ENCODE assay signal across 23 mouse cellular contexts in the genomic region with DNA sequence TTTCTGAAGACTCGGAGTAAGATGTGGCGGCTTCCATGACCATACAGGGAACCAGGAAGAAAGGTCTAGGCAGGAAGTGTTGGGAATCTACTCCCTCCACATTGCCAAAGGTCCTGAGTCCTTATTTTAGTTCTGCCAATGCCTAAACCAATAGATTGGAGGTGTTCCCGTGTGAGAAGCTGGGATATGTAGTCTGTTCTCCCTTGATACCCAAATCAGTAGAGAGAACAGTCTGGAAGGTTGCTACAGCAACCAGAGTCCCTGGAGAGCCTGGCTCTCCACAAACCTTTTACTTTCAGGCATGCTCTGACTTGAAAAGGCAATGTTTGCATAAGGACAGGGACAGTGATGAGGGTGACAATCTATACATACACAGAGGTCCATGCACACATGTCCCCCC. TPM values are rescaled to one million over a fixed set of nuclear protein-coding genes. Genes with fewer than 3 reads are reported as not detected.
DNase-seq lines count a peak whose midpoint lies in the region; ATAC-seq and TF ChIP-seq lines count a peak whose summit lies in the region.
"Had no signal": no experiment of that assay in that cellular context is flagged by ENCODE, and none has a peak within 500 bp of the region (broad histone marks: within the 10 kb centered on the region; RNA-seq: fewer than 3 reads in every experiment).

No protein-coding gene starts in this region.

- no peak overlapping the region for H3K4me3 ChIP-seq in hindbrain, embryonic 13.5 days
- no peak overlapping the region for H3K4me3 ChIP-seq in hindbrain, embryonic 11.5 days (ENCODE audit: low read depth, low read length)
- no peak overlapping the region for H3K4me3 ChIP-seq in midbrain, embryonic 14.5 days (replicated peaks; ENCODE audit: low read depth, low read length)
- no peak overlapping the region for H3K4me3 ChIP-seq in midbrain, embryonic 10.5 days
- H3K4me3 ChIP-seq in hindbrain, embryonic 16.5 days (ENCODE audit: low read length) = peak overlapping the region; percentile 9; the same call in 1 of the 2 replicates
- no peak overlapping the region for H3K4me3 ChIP-seq in neural tube, embryonic 14.5 days (ENCODE audit: low read depth, low read length)
- no peak overlapping the region for H3K4me3 ChIP-seq in gastrocnemius, adult 2 months
- H3K4me3 ChIP-seq: intestine, embryonic 15.5 days; limb, embryonic 10.5 days; liver, embryonic 15.5 days; myocyte had no signal

- peak overlapping the region; percentile 34 for H3K4me2 ChIP-seq in hindbrain, embryonic 13.5 days
- no peak overlapping the region for H3K4me2 ChIP-seq in hindbrain, embryonic 11.5 days (replicated peaks; ENCODE audit: low read depth, low read length)
- H3K4me2 ChIP-seq in midbrain, embryonic 14.5 days (ENCODE audit: low read length) = 0 out of 2 replicates have a peak overlapping the region, but pooled peaks have one; percentile 10
- H3K4me2 ChIP-seq in hindbrain, embryonic 16.5 days (ENCODE audit: low read length) = peak overlapping the region; percentile 48
- peak overlapping the region; percentile 25; the same call in 1 of the 2 replicates for H3K4me2 ChIP-seq in neural tube, embryonic 14.5 days (ENCODE audit: low read depth, low read length)
- H3K4me2 ChIP-seq: intestine, embryonic 15.5 days; liver, embryonic 15.5 days had no signal

- H3K36me3 ChIP-seq in hindbrain, embryonic 13.5 days = no peaks in the 10 kb centered on the region
- H3K36me3 ChIP-seq in hindbrain, embryonic 11.5 days (ENCODE audit: control insufficient read depth, insufficient read depth, low read length) = no peaks in the 10 kb centered on the region
- no peaks in the 10 kb centered on the region for H3K36me3 ChIP-seq in midbrain, embryonic 14.5 days (ENCODE audit: control insufficient read depth, insufficient read depth, low read length)
- H3K36me3 ChIP-seq in midbrain, embryonic 10.5 days = no peaks in the 10 kb centered on the region
- peaks cover 9% of the 10 kb centered on the region; the same call in 1 of the 2 replicates for H3K36me3 ChIP-seq in hindbrain, embryonic 16.5 days (ENCODE audit: control insufficient read depth, insufficient read depth, low read length)
- H3K36me3 ChIP-seq in neural tube, embryonic 14.5 days (ENCODE audit: control insufficient read depth, insufficient read depth, low read length) = no peaks in the 10 kb centered on the region
- H3K36me3 ChIP-seq: intestine, embryonic 15.5 days; liver, embryonic 15.5 days had no signal

- H3K9me3 ChIP-seq in hindbrain, embryonic 13.5 days = no peaks in the 10 kb centered on the region
- H3K9me3 ChIP-seq in hindbrain, embryonic 11.5 days (ENCODE audit: control insufficient read depth, low read length) = no peaks in the 10 kb centered on the region
- no peaks in the 10 kb centered on the region for H3K9me3 ChIP-seq in midbrain, embryonic 14.5 days (ENCODE audit: control insufficient read depth, low read length)
- no peaks in the 10 kb centered on the region for H3K9me3 ChIP-seq in midbrain, embryonic 10.5 days (replicated peaks)
- H3K9me3 ChIP-seq in hindbrain, embryonic 16.5 days (ENCODE audit: control insufficient read depth, low read length) = peaks cover 5% of the 10 kb centered on the region; the same call in 1 of the 2 replicates
- no peaks in the 10 kb centered on the region for H3K9me3 ChIP-seq in neural tube, embryonic 14.5 days (ENCODE audit: control insufficient read depth, low read length)
- H3K9me3 ChIP-seq: intestine, embryonic 15.5 days; limb, embryonic 10.5 days; liver, embryonic 15.5 days had no signal

- H3K9ac ChIP-seq in hindbrain, embryonic 13.5 days = no peak overlapping the region
- H3K9ac ChIP-seq in hindbrain, embryonic 11.5 days (ENCODE audit: low read depth, low read length) = no peak overlapping the region
- no peak overlapping the region for H3K9ac ChIP-seq in midbrain, embryonic 14.5 days (replicated peaks; ENCODE audit: low read length)
- no peak overlapping the region for H3K9ac ChIP-seq in hindbrain, embryonic 16.5 days (ENCODE audit: low read depth, low read length)
- no peak overlapping the region for H3K9ac ChIP-seq in neural tube, embryonic 14.5 days (replicated peaks; ENCODE audit: low read depth, low read length)
- H3K9ac ChIP-seq: intestine, embryonic 15.5 days; liver, embryonic 15.5 days had no signal

- TF ChIP-seq CTCF in gastrocnemius, adult 2 months (IDR thresholded peaks at IDR 0.05) = no peak

- 69% methylated on average over 3 of the region's 3 CpGs for WGBS in hindbrain, embryonic 13.5 days
- 76% methylated on average over 3 of the region's 3 CpGs for WGBS in hindbrain, embryonic 11.5 days
- WGBS in midbrain, embryonic 14.5 days = 73% methylated on average over 3 of the region's 3 CpGs
- 79% methylated on average over 3 of the region's 3 CpGs for WGBS in midbrain, embryonic 10.5 days
- WGBS in hindbrain, embryonic 16.5 days = 68% methylated on average over 3 of the region's 3 CpGs
- WGBS in neural tube, embryonic 14.5 days = 74% methylated on average over 3 of the region's 3 CpGs

- H3K27me3 ChIP-seq in hindbrain, embryonic 13.5 days = peaks cover 37% of the 10 kb centered on the region
- peaks cover 14% of the 10 kb centered on the region for H3K27me3 ChIP-seq in hindbrain, embryonic 11.5 days (ENCODE audit: control insufficient read depth, insufficient read depth, low read length)
- H3K27me3 ChIP-seq in midbrain, embryonic 14.5 days (ENCODE audit: control insufficient read depth, insufficient read depth, low read length) = 0 out of 2 replicates have a peak, but pooled peaks cover 4% of the 10 kb centered on the region
- H3K27me3 ChIP-seq in midbrain, embryonic 10.5 days (ENCODE audit: low read depth, poor library complexity, severe bottlenecking) = peaks cover 46% of the 10 kb centered on the region
- peaks cover 6% of the 10 kb centered on the region for H3K27me3 ChIP-seq in hindbrain, embryonic 16.5 days (replicated peaks; ENCODE audit: control insufficient read depth, insufficient read depth, low read length)
- no peaks in the 10 kb centered on the region for H3K27me3 ChIP-seq in neural tube, embryonic 14.5 days (ENCODE audit: control insufficient read depth, insufficient read depth, low read length)

- no peak for DNase-seq in hindbrain, embryonic 11.5 days (ENCODE audit: low spot score)
- no peak for DNase-seq in midbrain, embryonic 14.5 days
- no peak for DNase-seq in midbrain, embryonic 10.5 days (ENCODE audit: low spot score)
- DNase-seq in gastrocnemius, adult 2 months = no peak
- DNase-seq: adrenal gland, adult 2 months; cerebellum, adult 11-12 months; cerebellum, postnatal 10 days; heart, postnatal 4 days; kidney, adult 9 months; kidney, postnatal 25 days; liver; lung, postnatal 4 days; thymus, adult 2 months; thymus, postnatal 4 days had no signal

- intact Hi-C loops in gastrocnemius, adult 2 months (cut with DNase I) = no loop called here

- peaks cover 62% of the 10 kb centered on the region for H3K4me1 ChIP-seq in hindbrain, embryonic 13.5 days (replicated peaks)
- peaks cover 2% of the 10 kb centered on the region; the same call in 1 of the 2 replicates for H3K4me1 ChIP-seq in hindbrain, embryonic 11.5 days (replicated peaks; ENCODE audit: control insufficient read depth, insufficient read depth, low read length)
- peaks cover 21% of the 10 kb centered on the region for H3K4me1 ChIP-seq in midbrain, embryonic 14.5 days (ENCODE audit: control insufficient read depth, insufficient read depth, low read length)
- H3K4me1 ChIP-seq in midbrain, embryonic 10.5 days = peaks cover 21% of the 10 kb centered on the region
- H3K4me1 ChIP-seq in hindbrain, embryonic 16.5 days (ENCODE audit: control insufficient read depth, insufficient read depth, low read depth, low read length) = peaks cover 56% of the 10 kb centered on the region
- H3K4me1 ChIP-seq in neural tube, embryonic 14.5 days (ENCODE audit: control insufficient read depth, insufficient read depth, low read length) = 0 out of 2 replicates have a peak, but pooled peaks cover 4% of the 10 kb centered on the region
- H3K4me1 ChIP-seq: liver, embryonic 15.5 days had no signal

- H3K27ac ChIP-seq in hindbrain, embryonic 13.5 days = no peak overlapping the region
- H3K27ac ChIP-seq in hindbrain, embryonic 11.5 days (ENCODE audit: low read depth, low read length) = no peak overlapping the region
- no peak overlapping the region for H3K27ac ChIP-seq in midbrain, embryonic 14.5 days (replicated peaks; ENCODE audit: low read depth, low read length)
- no peak overlapping the region for H3K27ac ChIP-seq in midbrain, embryonic 10.5 days (replicated peaks)
- no peak overlapping the region for H3K27ac ChIP-seq in hindbrain, embryonic 16.5 days (ENCODE audit: low read depth, low read length)
- H3K27ac ChIP-seq in neural tube, embryonic 14.5 days (ENCODE audit: low read depth, low read length) = no peak overlapping the region
- no peak overlapping the region for H3K27ac ChIP-seq in gastrocnemius, adult 2 months
- H3K27ac ChIP-seq: intestine, embryonic 15.5 days; limb, embryonic 10.5 days; liver, embryonic 15.5 days had no signal

- no peak for ATAC-seq in hindbrain, embryonic 13.5 days (ENCODE audit: low FRiP score)
- ATAC-seq in hindbrain, embryonic 11.5 days (ENCODE audit: low FRiP score) = no peak
- ATAC-seq in midbrain, embryonic 14.5 days (ENCODE audit: low FRiP score, low TSS enrichment) = no peak
- ATAC-seq in hindbrain, embryonic 16.5 days = no peak
- no peak for ATAC-seq in neural tube, embryonic 14.5 days (ENCODE audit: low read depth)
- ATAC-seq: intestine, embryonic 15.5 days had no signal

RNA-seq across cellular contexts. Expression of a gene that starts 4.7 kb away (rescaled TPM):
- 9.7 and 10.2 TPM in 2 replicates for polyA plus RNA-seq in hindbrain, embryonic 13.5 days (2015; fragmentation: Nextera tagmentation; extraction: Ambion mirVana)
- 5.0 and 6.2 TPM in 2 replicates for polyA plus RNA-seq in hindbrain, embryonic 11.5 days (2014; fragmentation: Nextera tagmentation; extraction: Ambion mirVana)
- 13.3 and 14.3 TPM in 2 replicates for polyA plus RNA-seq in midbrain, embryonic 14.5 days (2014; fragmentation: Nextera tagmentation; extraction: Ambion mirVana)
- 3.4 and 4.9 TPM in 2 replicates for polyA plus RNA-seq in midbrain, embryonic 10.5 days (2016; fragmentation: Nextera tagmentation; extraction: Ambion mirVana)
- polyA plus RNA-seq in hindbrain, embryonic 16.5 days (2015; fragmentation: Nextera tagmentation; extraction: Ambion mirVana) = 25.5 and 29.9 TPM in 2 replicates
- polyA plus RNA-seq in neural tube, embryonic 14.5 days (2014; fragmentation: Nextera tagmentation; extraction: Ambion mirVana) = 18.4 and 28.6 TPM in 2 replicates
- total RNA-seq in gastrocnemius, adult 2 months (2021) = under 1 TPM; 0.15 to 0.28 TPM
- total RNA-seq: megakaryocyte-erythroid progenitor cell, adult 5-6 weeks; MEL had no signal
- polyA plus RNA-seq: myocyte had no signal
